Mouse (Mus musculus) liver, postnatal 0 days (tissue): ENCODE measurements around the gene Gga3. TPM values are rescaled to one million over a fixed set of nuclear protein-coding genes. Genes with fewer than 3 reads are reported as not detected.

Source experiments
- ATAC-seq: fragments of 200-750 bp; cut with Nextera tagmentation; 2 replicates; pipeline ENCODE4 v1.8.0; 2017; ENCODE audit warnings: mild to moderate bottlenecking, moderate library complexity
- DNase-seq: peaks from one replicate; pipeline ENCODE4 v3.0.0-alpha.2; 2016
- H3K27ac ChIP-seq: fragments of 300-500 bp; sonication (generic); 2 replicates; pipeline ENCODE4 v1.5.1; 2014; ENCODE audit warnings: antibody characterized with exemption, moderate library complexity, mild to moderate bottlenecking, low read depth
- H3K27me3 ChIP-seq: fragments of 300-500 bp; sonication (generic); 2 replicates; pipeline ENCODE4 v1.6.1; 2014; ENCODE audit warnings: low read length, control low read depth, mixed read lengths; ENCODE audit not compliant: insufficient read depth
- H3K36me3 ChIP-seq: fragments of 300-500 bp; sonication (generic); replicated peaks from 2 replicates; pipeline ENCODE4 v1.6.1; 2014; ENCODE audit warnings: mild to moderate bottlenecking, control low read depth, low read length, moderate library complexity, mixed read lengths; ENCODE audit not compliant: insufficient read depth
- H3K4me1 ChIP-seq: fragments of 300-500 bp; sonication (generic); 2 replicates; pipeline ENCODE4 v1.6.1; 2014; ENCODE audit warnings: antibody characterized with exemption, mild to moderate bottlenecking, control low read depth; ENCODE audit not compliant: insufficient read depth
- H3K4me2 ChIP-seq: fragments of 300-500 bp; sonication (generic); 2 replicates; pipeline ENCODE4 v1.6.1; 2014; ENCODE audit warnings: low read depth, mild to moderate bottlenecking, low read length, moderate library complexity, mixed read lengths
- H3K4me3 ChIP-seq: fragments of 300-500 bp; sonication (generic); 2 replicates; pipeline ENCODE4 v1.5.1; 2014; ENCODE audit warnings: low read depth, low read length
- H3K9ac ChIP-seq: fragments of 300-500 bp; sonication (generic); replicated peaks from 2 replicates; pipeline ENCODE4 v1.6.1; 2014; ENCODE audit warnings: mild to moderate bottlenecking, moderate library complexity
- H3K9me3 ChIP-seq: fragments of 300-500 bp; sonication (generic); 2 replicates; pipeline ENCODE4 v1.6.1; 2016; ENCODE audit warnings: mild to moderate bottlenecking, control low read depth, low read length, mixed read lengths
- CTCF ChIP-seq: sonication (generic); IDR thresholded peaks from 2 replicates; pipeline ENCODE4 v1.5.1; 2016; ENCODE audit warnings: antibody characterized with exemption, low read depth
- EP300 ChIP-seq: IDR thresholded peaks from 2 replicates; pipeline ENCODE4 v1.6.1; 2016; ENCODE audit warnings: antibody characterized with exemption, low read depth, mild to moderate bottlenecking
- WGBS: fragments of 180-500 bp; shearing (Covaris S2); extraction: QIAGEN DNeasy Blood & Tissue Kit; methylation state at CpG from one replicate; pipeline ENCODE4 v1.1.7; 2014; ENCODE audit not compliant: insufficient replicate concordance; 5-methylcytosine and 5-hydroxymethylcytosine counted together
- polyA plus RNA-seq: library from polyadenylated mRNA; unstranded; fragments of >200 nt; fragmentation: Nextera tagmentation; extraction: Ambion mirVana; gene quantifications from 2 replicates; pipeline ENCODE4 v1.2.1, GENCODE M21; 2015

Gga3 gene
- polyA plus RNA-seq, 1 experiment from 2014 or later, result 3.5 TPM

DNA sequence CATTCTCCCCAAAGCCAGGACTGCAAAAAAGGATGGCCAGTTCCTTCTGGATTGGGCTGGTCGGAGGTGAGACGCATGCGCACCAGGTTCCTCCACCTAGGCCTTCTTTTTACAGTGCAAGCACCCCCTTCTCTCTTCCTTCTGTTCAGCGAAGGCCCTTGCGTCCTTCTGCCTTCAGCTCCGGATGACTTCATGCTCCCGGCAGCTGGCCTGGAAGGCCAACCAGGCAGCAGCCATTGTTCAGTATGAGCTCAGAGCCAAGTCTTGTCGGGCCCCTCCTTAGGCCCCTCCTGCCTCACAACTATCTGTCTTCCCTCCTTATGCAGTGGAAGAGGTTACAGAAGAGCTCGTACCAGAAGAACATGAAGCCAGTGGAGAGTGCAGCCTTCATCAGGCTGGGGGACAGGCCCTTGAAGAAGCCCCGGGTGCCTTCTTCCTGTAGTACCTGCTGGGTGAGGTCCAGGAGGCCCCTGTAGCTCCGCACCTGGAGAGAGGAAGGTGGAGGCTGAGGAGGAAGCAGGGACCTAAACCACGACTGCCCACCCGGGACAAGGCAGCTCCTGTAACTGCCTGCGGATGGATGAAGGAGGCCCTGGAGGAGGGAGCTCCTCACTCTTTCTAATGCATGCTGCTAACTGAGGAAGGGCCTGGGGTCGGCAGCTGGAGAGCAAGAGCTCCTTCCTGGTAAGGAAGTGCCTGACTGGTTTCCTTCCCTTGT is 11.4 kb upstream of the Gga3 start:
- H3K4me1 ChIP-seq, result peaks cover 19% of the 10 kb centered on the region
- no peak overlapping the region for H3K4me2 ChIP-seq
- H3K36me3 ChIP-seq, result peaks cover 11% of the 10 kb centered on the region
- H3K27ac ChIP-seq, result no peak overlapping the region
- no peak for TF ChIP-seq EP300
- no peak for TF ChIP-seq CTCF
- DNase-seq (peak; percentile 12), ATAC-seq (no peak)
- no peak overlapping the region for H3K9ac ChIP-seq
- no peaks in the 10 kb centered on the region for H3K27me3 ChIP-seq
- H3K9me3 ChIP-seq, result no peaks in the 10 kb centered on the region
- 76% methylated on average over 14 of the region's 15 CpGs for WGBS
- no peak overlapping the region for H3K4me3 ChIP-seq

DNA sequence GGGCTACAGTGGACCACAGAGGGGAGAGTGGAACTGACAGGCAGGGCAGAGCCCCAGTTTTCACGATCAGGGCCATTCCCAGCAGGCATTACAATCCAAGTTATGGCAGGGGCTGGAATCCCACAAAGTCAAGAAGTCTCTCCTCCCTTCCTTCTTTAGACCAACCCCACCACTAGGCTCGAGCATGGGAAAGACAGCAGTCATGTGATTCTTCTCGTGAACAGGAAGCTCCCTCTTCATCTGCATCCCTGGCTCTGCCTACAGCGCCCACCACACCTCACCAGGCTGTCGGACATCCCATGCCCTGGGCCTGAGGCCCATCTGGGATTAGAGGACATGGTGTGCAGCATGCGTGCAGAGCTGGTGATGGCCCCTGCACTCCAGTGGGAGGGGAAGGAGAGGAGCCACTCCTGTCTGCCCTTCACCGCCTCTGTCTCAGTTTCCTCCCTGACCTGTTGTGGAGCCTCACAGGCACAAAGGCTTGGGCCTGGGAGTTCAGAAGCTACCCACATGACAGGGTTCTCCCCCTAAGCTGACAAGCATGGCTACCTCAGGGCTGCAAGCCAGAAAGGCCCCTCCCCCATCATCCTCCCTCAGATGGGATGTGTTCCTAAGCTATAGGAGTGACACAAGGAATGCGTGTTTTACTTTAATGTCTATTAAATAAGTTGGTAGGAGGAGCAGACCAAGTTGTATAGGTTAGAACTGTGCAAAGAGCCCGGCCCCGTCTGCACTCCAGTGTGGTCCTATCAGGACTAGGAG is 10.7 kb upstream of the Gga3 start:
- no peaks in the 10 kb centered on the region for H3K9me3 ChIP-seq
- WGBS, result 80% methylated on average over 10 of the region's 10 CpGs
- H3K4me3 ChIP-seq, result no peak overlapping the region
- no peak overlapping the region for H3K4me2 ChIP-seq
- peaks cover 13% of the 10 kb centered on the region for H3K36me3 ChIP-seq
- H3K9ac ChIP-seq, result no peak overlapping the region
- no peak overlapping the region for H3K27ac ChIP-seq
- peaks cover 19% of the 10 kb centered on the region for H3K4me1 ChIP-seq
- DNase-seq (no peak), ATAC-seq (no peak)
- TF ChIP-seq EP300 (no peak), CTCF (no peak)
- H3K27me3 ChIP-seq, result no peaks in the 10 kb centered on the region

DNA sequence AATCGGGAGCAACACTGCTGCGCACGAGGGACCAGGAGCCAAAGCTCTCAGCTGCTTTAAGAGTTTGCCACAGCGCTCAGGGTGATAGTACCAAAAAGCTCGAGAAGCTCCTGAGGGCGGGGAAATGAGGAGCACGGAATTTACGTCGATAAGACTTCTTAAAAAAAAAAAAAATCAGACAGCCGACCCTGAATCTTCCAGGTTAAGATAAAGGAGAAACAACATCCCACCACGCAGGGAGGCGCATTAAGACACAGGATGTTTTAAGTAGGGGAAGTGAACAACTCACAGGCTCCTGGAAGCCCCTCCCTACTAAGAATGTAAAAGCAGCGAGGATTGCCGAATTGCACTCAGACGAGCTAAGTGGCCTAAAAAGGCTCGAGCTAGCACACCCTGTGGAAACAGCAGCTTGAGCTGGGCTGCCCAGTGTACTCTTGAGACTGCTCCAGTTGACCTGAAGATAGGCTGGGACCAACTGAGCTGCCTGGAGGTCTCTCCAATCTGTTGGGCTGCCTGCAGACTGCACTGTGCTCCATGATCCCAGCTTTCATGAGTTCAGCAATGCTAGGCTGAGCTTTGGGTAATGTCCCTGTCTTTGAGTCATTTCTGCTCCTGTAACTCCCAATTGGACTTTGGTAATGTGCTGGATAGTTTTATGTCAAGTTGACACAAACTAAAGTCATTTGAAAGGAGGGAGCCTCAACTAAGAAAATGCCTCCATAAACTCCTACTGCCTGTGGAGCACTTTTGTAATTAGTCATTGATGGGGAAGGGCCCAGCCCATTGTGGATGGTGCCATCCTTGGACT is 9.5 kb upstream of the Gga3 start:
- H3K27ac ChIP-seq, result peak overlapping the region; percentile 99
- DNase-seq (peak; percentile 37), ATAC-seq (peak; percentile 3)
- no peaks in the 10 kb centered on the region for H3K9me3 ChIP-seq
- TF ChIP-seq CTCF, result no peak
- TF ChIP-seq EP300, result no peak
- H3K4me2 ChIP-seq, result peak overlapping the region; percentile 97
- H3K9ac ChIP-seq, result peak overlapping the region; percentile 81
- WGBS, result under 1% methylated on average over 16 of the region's 16 CpGs
- H3K36me3 ChIP-seq, result peaks cover 25% of the 10 kb centered on the region
- H3K27me3 ChIP-seq, result no peaks in the 10 kb centered on the region
- peaks cover 19% of the 10 kb centered on the region for H3K4me1 ChIP-seq
- H3K4me3 ChIP-seq, result peak overlapping the region; percentile 62

DNA sequence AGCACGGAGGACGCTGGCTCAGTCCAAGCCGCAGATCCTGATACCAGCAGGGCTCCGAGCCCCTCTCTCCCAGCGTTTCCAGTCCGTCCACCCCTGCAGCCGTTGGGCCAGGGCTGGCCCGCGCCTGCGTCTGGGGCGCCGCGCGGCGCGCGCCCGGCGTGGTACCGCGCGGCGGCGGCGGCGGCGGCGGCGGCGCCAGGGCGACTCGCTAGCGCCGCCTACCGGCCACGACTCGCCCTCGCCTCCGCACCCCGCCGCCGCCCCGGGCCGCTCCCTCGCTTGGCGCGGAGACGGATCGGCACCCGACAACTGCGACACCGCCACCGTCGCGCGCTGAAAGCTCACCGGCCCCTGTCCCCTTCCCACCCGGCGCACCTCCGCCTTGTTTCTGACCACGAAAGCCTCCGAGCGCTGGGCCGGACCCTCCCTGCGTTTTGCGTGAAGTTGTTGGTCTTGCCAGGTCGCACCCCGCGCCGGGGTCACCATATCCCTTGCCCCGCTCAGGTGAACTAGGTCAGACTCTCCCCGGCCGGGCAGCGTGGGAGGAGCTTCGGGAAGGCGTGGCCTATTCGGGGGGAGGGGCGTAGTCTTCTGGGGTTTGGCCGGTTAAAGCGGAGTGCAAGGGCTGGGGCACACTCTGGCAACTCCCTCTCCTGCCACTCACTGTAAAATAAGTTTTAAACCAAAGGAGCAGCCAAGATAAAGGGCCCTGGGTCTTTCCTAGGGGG is 8.7 kb upstream of the Gga3 start, which contains the start of gene Mif4gd:
Mif4gd (minus strand) TSS at position 560 of the 728 bp plus-strand sequence.
- under 1% methylated on average over 60 of the region's 80 CpGs for WGBS
- H3K36me3 ChIP-seq, result peaks cover 33% of the 10 kb centered on the region

DNA sequence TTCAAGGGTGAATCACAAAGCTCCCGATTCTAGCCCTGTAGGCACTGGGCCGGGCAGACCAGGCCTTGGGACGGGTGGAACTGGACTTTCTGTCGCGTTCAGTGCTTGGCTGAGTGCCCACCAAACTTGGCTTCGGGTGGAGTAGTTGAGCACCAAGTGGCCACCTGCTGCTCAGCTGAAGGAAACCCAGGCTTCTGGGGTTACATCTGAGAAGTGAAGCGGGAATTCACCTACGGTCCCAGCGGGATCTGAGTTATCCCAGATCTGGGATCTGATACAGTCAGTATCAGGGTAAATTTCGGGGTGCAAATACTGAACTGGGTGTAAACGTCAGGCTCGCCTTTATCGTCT is 8.2 kb upstream of the Gga3 start:
- Histone ChIP-seq H3K4me2 (peak overlapping the region; percentile 97), H3K4me3 (peak overlapping the region; percentile 62), H3K36me3 (peaks cover 38% of the 10 kb centered on the region), H3K27me3 (no peaks in the 10 kb centered on the region), H3K4me1 (peaks cover 19% of the 10 kb centered on the region), H3K9me3 (no peaks in the 10 kb centered on the region), H3K9ac (peak overlapping the region; percentile 81), H3K27ac (peak overlapping the region; percentile 99)
- ATAC-seq, result peak; percentile 49
- DNase-seq, result peak; percentile 84
- WGBS, result under 1% methylated on average over 13 of the region's 13 CpGs
- TF ChIP-seq CTCF, result peak; percentile 28
- TF ChIP-seq EP300, result no peak

More for the DNA sequence above, 8.7 kb upstream of the Gga3 start, which contains the start of gene Mif4gd:
- Histone ChIP-seq H3K4me1 (peaks cover 19% of the 10 kb centered on the region), H3K27me3 (no peaks in the 10 kb centered on the region), H3K9ac (peak within 1 kb of the TSS; percentile 81), H3K27ac (peak within 1 kb of the TSS; percentile 99), H3K9me3 (no peaks in the 10 kb centered on the region), H3K4me3 (peak within 1 kb of the TSS; percentile 62), H3K4me2 (peak within 1 kb of the TSS; percentile 97)
- TF ChIP-seq CTCF, result peak; percentile 70
- TF ChIP-seq EP300, result no peak
- DNase-seq (peak; percentile 97), ATAC-seq (peak; percentile 89)
